Mouse (Mus musculus) midbrain, embryonic 10.5 days (tissue): Measurements from ENCODE around the gene Meox1. TPM values are rescaled to one million over a fixed set of nuclear protein-coding genes. Genes with fewer than 3 reads are reported as not detected.
A peak's percentile ranks its signal among the peaks of the same experiment; 100 is the strongest.

Experiments
- DNase-seq: peaks from one replicate; pipeline ENCODE4 v3.0.0-alpha.2; 2017; ENCODE audit warnings: low spot score
- H3K27ac ChIP-seq: fragments of 300-500 bp; sonication (generic); replicated peaks from 2 replicates; pipeline ENCODE4 v1.5.1; 2016; ENCODE audit warnings: mild to moderate bottlenecking
- H3K27me3 ChIP-seq: fragments of 300-500 bp; sonication (generic); 2 replicates; pipeline ENCODE4 v1.6.1; 2016; ENCODE audit warnings: low read depth, mild to moderate bottlenecking; ENCODE audit not compliant: poor library complexity, severe bottlenecking
- H3K36me3 ChIP-seq: fragments of 300-500 bp; sonication (generic); 2 replicates; pipeline ENCODE4 v1.6.1; 2016; ENCODE audit warnings: mild to moderate bottlenecking, moderate library complexity
- H3K4me1 ChIP-seq: fragments of 300-500 bp; sonication (generic); 2 replicates; pipeline ENCODE4 v1.6.1; 2016
- H3K4me3 ChIP-seq: fragments of 300-500 bp; sonication (generic); 2 replicates; pipeline ENCODE4 v1.5.1; 2016; ENCODE audit warnings: mild to moderate bottlenecking, moderate library complexity
- H3K9me3 ChIP-seq: fragments of 300-500 bp; sonication (generic); replicated peaks from 2 replicates; pipeline ENCODE4 v1.6.1; 2016; ENCODE audit warnings: mild to moderate bottlenecking
- WGBS: fragments of 180-500 bp; shearing (Covaris S2); methylation state at CpG from one replicate; pipeline ENCODE4 v1.1.7; 2016; 5-methylcytosine and 5-hydroxymethylcytosine counted together
- polyA plus RNA-seq: library from polyadenylated mRNA; unstranded; fragments of >200 nt; fragmentation: Nextera tagmentation; extraction: Ambion mirVana; gene quantifications from 2 replicates; pipeline ENCODE4 v1.2.1, GENCODE M21; 2016

The Meox1 gene
- polyA plus RNA-seq, 1 experiment from 2014 or later = 0.30 TPM

DNA sequence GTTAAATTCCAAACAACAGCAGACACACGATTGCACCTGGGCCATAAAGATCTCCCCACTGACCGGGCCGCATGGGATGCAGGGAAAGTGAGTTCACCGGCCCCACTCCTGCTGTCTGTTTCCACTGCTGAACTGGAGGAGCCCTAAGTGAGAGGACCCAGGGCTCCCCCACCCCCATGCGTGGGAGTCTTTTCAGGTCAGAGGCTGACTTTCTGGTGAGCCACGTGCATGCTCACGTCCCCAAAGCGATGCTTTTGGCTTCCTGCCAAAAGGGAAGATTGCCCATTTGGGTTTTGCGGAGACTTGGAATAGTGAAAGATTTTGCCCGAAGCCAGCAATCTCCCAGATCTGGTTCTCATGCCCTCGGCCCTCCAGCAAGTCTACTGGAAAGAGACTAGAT, 2.7 kb downstream of the Meox1 start:
- no peak overlapping the region for H3K27ac ChIP-seq
- no peaks in the 10 kb centered on the region for H3K36me3 ChIP-seq
- H3K4me1 ChIP-seq = peaks cover 27% of the 10 kb centered on the region
- H3K9me3 ChIP-seq = no peaks in the 10 kb centered on the region
- DNase-seq = no peak
- WGBS = 39% methylated on average over 11 of the region's 11 CpGs
- peaks cover 76% of the 10 kb centered on the region for H3K27me3 ChIP-seq
- H3K4me3 ChIP-seq = no peak overlapping the region

DNA sequence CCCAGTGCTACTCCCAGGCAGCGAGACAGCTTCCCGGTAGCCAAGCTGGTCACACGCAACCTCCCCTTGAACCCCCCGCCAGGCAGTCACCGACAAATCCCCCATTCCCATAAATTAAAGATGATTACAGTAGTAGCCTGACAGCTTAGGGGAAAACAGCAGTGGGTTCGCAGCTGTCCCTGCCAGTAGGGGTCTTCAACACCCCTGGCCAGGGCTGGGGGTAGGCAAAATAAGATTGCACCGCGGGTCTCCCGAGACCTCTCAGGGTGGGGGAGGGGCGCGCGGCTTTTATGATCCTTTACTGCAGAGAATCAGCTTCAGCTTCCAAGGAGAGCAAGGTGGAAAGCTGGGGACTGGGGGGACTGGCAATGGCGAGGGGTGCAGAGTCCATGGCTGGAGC, 4.4 kb downstream of the Meox1 start:
- 2% methylated on average over 13 of the region's 13 CpGs for WGBS
- peaks cover 42% of the 10 kb centered on the region for H3K4me1 ChIP-seq
- peak; percentile 52 for DNase-seq
- H3K4me3 ChIP-seq = peak overlapping the region; percentile 51
- H3K27me3 ChIP-seq = peaks cover 73% of the 10 kb centered on the region
- no peaks in the 10 kb centered on the region for H3K36me3 ChIP-seq
- peak overlapping the region; percentile 63 for H3K27ac ChIP-seq
- no peaks in the 10 kb centered on the region for H3K9me3 ChIP-seq

DNA sequence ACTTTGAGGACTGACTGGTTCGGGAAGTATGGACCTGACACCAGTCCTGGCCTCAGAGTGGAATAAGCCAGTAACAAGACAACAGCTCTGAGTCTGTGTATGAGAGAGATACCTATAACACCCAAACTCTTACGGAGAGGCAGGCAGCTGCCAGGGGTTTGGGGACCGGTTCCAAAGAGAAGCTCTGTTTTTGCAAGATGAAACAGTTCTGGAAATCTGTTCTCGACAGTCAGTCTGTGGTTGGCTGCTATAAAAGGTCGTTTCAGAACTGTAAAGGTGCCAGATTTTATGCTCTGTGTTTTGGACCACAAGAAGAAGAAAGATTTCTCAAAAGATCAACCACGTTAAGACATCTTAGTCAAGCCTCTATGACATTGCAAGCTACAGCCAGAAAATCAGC, 5.4 kb downstream of the Meox1 start:
- Histone ChIP-seq H3K27me3 (peaks cover 73% of the 10 kb centered on the region), H3K27ac (no peak overlapping the region), H3K36me3 (no peaks in the 10 kb centered on the region), H3K4me3 (no peak overlapping the region), H3K4me1 (peaks cover 48% of the 10 kb centered on the region), H3K9me3 (no peaks in the 10 kb centered on the region)
- DNase-seq = no peak
- 62% methylated on average over 6 of the region's 6 CpGs for WGBS

DNA sequence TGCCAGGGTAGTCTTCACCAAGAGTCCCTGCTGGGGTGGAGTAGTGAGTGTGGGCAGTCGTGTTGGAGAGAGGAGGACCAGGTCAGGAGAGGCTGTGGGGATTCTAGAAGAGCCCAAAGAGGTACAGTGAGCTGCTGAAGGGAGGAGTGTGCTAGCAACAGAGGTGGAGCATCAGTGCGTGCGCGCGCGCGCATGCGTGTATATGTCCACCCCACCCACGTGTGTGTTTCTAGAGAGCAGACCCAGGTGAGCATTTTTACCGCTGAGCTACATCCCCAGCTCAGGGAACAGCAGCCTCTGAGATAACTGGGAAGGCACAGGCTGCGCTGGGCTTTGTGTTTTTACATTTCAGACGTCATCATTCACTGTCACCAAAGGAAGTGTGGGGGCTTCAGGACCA, 7.7 kb downstream of the Meox1 start:
- 86% methylated on average over 12 of the region's 12 CpGs for WGBS
- Histone ChIP-seq H3K4me1 (peaks cover 52% of the 10 kb centered on the region), H3K27me3 (peaks cover 67% of the 10 kb centered on the region)

DNA sequence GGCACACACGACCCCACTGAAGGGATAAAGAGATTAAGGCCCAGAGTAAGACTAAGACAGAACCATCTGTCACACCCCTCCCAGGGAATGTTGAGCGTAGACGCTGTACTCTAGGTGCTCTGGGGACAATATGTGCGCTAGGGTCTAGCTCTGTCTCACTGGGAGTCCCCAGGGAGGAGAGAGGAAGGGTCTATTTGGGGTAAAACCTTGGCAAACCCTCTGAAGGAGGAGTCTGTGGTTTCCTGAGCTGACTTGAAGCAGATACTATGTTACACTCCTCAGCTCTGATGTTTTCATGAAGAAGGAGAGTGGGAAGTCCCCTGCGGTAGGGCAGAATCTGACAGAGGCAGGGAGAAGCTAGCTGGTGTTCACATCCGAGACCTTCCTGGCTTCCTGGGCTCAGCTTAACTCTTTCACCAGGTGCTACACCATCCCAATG, 8.3 kb downstream of the Meox1 start:
- no peaks in the 10 kb centered on the region for H3K9me3 ChIP-seq
- H3K27me3 ChIP-seq = peaks cover 62% of the 10 kb centered on the region
- 61% methylated on average over 6 of the region's 6 CpGs for WGBS
- peak overlapping the region; percentile 30; the same call in 1 of the 2 replicates for H3K27ac ChIP-seq
- H3K4me1 ChIP-seq = peaks cover 53% of the 10 kb centered on the region
- H3K36me3 ChIP-seq = no peaks in the 10 kb centered on the region
- H3K4me3 ChIP-seq = no peak overlapping the region
- DNase-seq = no peak

More for the DNA sequence above, 7.7 kb downstream of the Meox1 start:
- no peak overlapping the region for H3K4me3 ChIP-seq
- H3K9me3 ChIP-seq = no peaks in the 10 kb centered on the region
- no peak for DNase-seq
- H3K27ac ChIP-seq = peak overlapping the region; percentile 30; the same call in 1 of the 2 replicates
- no peaks in the 10 kb centered on the region for H3K36me3 ChIP-seq

DNA sequence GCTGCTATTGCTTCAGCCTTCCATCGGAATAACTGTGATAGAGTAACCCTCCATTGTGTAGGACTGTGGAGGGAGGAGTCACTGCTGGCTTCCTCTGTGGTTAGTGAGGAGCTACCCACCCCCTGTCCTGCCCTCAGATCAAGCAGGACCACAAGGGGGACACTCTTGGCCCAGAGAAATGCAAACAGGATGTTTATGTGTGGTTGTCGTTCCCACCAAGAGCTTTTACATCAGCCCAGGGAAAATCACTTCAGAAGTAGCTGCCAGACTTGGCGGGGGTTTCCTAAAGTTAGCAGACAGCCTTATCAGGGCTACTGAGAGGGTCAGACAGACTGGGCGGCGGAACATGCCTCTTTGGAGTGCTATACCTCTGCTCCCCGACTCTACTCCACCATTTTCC, 8.9 kb downstream of the Meox1 start:
- Histone ChIP-seq H3K27ac (no peak overlapping the region), H3K9me3 (no peaks in the 10 kb centered on the region), H3K36me3 (no peaks in the 10 kb centered on the region), H3K4me1 (peaks cover 54% of the 10 kb centered on the region), H3K27me3 (peaks cover 56% of the 10 kb centered on the region), H3K4me3 (no peak overlapping the region)
- DNase-seq = no peak
- 62% methylated on average over 6 of the region's 6 CpGs for WGBS

DNA sequence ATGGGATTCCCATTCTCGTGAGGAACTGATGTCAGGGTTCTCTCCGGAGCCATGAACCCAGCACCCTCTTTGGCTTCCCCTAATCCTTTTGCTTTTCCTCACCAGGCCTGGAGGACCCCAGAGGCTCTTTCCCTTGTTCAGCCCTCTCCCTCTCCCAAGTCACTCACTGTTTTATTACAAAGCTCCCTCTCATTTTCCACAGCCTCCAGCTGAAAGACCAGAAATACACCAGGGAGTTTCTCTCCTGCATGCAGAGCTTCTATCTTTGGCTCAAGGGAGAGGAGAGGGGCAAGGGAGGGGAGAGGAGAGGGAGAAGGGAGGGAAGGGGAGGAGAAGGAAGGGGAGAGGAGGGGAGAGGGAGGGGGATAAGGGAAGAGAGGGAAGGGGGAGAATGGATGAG, 10.3 kb downstream of the Meox1 start:
- WGBS = 66% methylated on average over 2 of the region's 2 CpGs
- peaks cover 52% of the 10 kb centered on the region for H3K4me1 ChIP-seq
- peaks cover 44% of the 10 kb centered on the region for H3K27me3 ChIP-seq
- no peaks in the 10 kb centered on the region for H3K36me3 ChIP-seq
- no peak overlapping the region for H3K4me3 ChIP-seq
- 0 out of 2 replicates have a peak overlapping the region, but pooled peaks have one; percentile 39 for H3K27ac ChIP-seq
- no peak for DNase-seq
- no peaks in the 10 kb centered on the region for H3K9me3 ChIP-seq

DNA sequence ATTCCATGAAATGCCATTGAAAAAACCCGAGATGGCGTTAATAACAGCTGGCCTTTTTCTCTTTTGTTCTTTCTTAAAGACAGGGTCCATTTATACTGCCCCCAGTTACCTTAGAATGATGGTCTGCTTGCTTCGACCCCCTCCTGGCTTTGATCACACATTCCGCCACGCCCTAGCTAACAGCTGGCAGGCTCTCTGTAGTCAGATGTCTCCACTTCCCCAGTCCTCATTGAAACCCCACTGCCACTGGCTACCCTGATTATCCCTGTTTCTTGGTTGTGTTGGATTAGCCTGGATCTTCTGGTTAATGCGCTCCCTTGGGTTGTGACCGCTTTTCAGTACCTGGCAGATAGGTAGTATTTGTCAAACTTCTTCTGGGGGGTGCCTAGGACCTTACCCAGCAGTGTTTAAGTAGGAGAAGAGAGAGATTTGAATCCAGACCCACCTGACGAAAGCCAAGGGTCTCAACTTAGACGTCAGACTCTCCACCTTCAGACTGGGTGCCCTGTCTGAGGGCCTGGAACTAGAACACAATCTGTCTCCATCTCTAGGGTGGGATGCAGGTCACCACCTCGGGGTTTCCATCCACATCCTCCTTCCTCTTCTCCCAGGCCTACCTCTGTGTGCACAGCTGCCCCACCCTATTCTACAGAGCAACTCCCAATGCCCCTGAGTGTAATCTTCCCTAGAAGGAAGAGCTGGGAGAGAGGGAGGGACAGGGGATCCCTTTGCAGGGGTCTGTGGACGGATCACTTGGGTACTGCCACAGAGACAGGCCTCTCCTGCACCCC, 11.5 kb downstream of the Meox1 start:
- no peak overlapping the region for H3K27ac ChIP-seq
- H3K36me3 ChIP-seq = no peaks in the 10 kb centered on the region
- H3K4me1 ChIP-seq = peaks cover 61% of the 10 kb centered on the region
- DNase-seq = no peak
- H3K9me3 ChIP-seq = no peaks in the 10 kb centered on the region
- WGBS = 78% methylated on average over 11 of the region's 11 CpGs
- no peak overlapping the region for H3K4me3 ChIP-seq
- H3K27me3 ChIP-seq = peaks cover 32% of the 10 kb centered on the region

DNA sequence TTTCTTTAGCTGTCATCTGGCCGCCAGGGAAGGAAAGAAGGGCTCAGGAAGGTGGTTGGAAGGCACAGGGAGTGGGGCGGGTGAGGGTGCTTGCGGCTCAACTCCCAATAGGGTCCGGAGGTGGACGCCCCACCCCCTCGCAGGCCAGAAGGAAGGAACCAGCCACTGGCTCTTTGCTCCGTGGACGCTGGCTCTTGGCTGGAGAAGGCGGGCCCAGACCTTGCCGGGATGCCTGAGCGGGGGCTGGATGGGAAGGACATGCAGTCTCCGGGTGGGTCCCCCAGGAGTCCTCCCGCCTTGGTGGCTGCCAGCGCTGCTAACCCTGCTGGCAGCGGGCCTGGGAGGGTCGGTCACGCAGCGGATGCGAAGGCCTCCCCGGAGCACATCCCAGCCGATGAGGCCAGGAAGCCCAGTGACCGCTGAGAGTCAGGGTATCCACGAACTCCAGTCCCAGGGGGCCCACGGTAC, 12.5 kb downstream of the Meox1 start:
- Histone ChIP-seq H3K27me3 (peaks cover 30% of the 10 kb centered on the region), H3K4me3 (peak overlapping the region; percentile 52), H3K4me1 (peaks cover 61% of the 10 kb centered on the region), H3K36me3 (no peaks in the 10 kb centered on the region), H3K9me3 (no peaks in the 10 kb centered on the region), H3K27ac (peak overlapping the region; percentile 83)
- peak; percentile 64 for DNase-seq
- 4% methylated on average over 24 of the region's 24 CpGs for WGBS

DNA sequence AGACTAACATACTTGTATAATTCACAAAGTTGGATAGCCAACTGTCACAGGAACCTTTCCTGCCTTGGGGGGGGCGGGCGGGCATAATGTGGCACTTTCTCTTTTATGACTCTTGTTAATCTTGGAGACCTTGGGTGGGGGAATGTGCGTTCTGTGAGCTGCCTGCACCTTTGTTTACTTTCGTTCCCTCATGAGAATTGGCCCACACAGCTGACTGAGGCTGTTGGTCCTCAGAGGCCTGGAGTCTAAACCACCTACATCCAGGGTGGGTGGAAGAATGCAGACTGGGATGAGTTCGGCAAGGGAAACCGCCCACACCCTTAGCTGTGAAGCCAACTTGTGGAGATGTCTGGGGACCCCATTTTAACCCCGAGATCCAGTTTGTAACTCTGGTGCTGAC, 13.0 kb downstream of the Meox1 start:
- Histone ChIP-seq H3K27ac (peak overlapping the region; percentile 83; the same call in 1 of the 2 replicates), H3K27me3 (peaks cover 30% of the 10 kb centered on the region), H3K9me3 (no peaks in the 10 kb centered on the region), H3K36me3 (no peaks in the 10 kb centered on the region), H3K4me3 (peak overlapping the region; percentile 52), H3K4me1 (peaks cover 57% of the 10 kb centered on the region)
- no peak for DNase-seq
- 67% methylated on average over 7 of the region's 7 CpGs for WGBS

DNA sequence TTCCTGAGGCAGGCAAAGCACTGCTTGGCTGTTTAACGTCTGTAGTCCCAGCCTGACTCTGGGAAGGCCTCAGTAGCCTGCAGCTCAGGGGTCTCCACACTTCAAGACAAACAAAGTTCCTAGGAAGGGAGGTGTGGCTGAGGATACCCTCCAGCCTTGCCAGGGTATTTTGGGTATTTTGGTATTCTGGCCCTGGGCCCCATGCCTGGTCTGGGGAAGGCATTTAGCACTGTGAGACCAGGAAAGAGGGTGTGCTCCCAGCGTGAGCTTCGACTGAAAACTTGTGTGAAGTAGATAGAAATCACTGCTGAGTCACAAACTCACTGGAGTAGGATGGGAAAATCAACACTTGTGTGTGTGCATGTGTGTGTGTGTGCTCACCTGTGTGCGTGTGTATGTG, 14.5 kb downstream of the Meox1 start:
- Histone ChIP-seq H3K4me3 (no peak overlapping the region), H3K27me3 (peaks cover 26% of the 10 kb centered on the region)

DNA sequence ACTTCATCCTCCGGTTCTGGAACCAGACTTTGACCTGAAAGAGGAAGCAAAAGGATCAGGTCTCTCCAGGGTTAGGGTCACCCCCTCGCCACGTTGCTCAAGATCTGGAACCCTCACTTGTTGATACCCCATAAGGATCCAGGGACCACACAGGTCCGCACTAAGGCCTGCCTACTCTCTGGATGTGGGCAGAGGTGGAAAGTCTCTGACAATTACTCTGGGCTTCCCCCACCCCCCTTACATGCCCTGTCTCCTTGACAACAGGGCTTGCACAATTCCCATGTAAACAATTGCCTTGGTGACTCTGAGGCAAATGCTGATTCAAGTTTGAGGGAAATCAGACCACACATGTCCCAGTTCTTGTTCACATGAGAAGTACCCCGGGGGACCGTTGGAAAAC, 15.5 kb downstream of the Meox1 start:
- 70% methylated on average over 6 of the region's 6 CpGs for WGBS
- no peaks in the 10 kb centered on the region for H3K9me3 ChIP-seq
- no peak for DNase-seq
- H3K27ac ChIP-seq = peak overlapping the region; percentile 59
- H3K4me1 ChIP-seq = peaks cover 41% of the 10 kb centered on the region
- no peaks in the 10 kb centered on the region for H3K36me3 ChIP-seq
- no peak overlapping the region for H3K4me3 ChIP-seq
- peaks cover 16% of the 10 kb centered on the region for H3K27me3 ChIP-seq

More for the DNA sequence above, 14.5 kb downstream of the Meox1 start:
- H3K27ac ChIP-seq = peak overlapping the region; percentile 59; the same call in 1 of the 2 replicates
- no peaks in the 10 kb centered on the region for H3K36me3 ChIP-seq
- WGBS = 80% methylated on average over 4 of the region's 4 CpGs
- H3K9me3 ChIP-seq = no peaks in the 10 kb centered on the region
- peaks cover 48% of the 10 kb centered on the region for H3K4me1 ChIP-seq
- DNase-seq = no peak

DNA sequence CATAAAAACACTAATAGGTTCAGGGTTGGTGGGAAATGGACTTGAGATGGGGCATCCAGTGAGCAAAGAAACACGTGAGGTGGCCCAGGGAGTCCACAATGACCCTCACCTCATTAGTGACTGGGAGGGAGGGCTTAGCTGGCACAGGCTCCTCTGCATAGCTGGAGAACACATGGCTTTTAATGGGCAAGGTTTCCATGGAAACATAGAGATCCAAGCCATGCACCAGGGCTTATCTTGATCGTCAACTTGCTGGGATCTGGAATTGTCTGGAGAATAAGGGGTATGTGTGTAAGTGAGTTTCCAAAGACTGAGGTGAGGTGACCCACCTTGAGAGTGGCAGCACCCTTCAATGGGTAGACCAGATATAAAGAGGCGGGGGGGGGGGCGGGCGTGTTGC, 19.2 kb downstream of the Meox1 start:
- Histone ChIP-seq H3K36me3 (no peaks in the 10 kb centered on the region), H3K4me1 (peaks cover 30% of the 10 kb centered on the region), H3K27me3 (no peaks in the 10 kb centered on the region), H3K4me3 (no peak overlapping the region), H3K27ac (no peak overlapping the region), H3K9me3 (no peaks in the 10 kb centered on the region)
- no peak for DNase-seq
- WGBS = 75% methylated on average over 5 of the region's 5 CpGs
